Mouse (Mus musculus) limb, embryonic 10.5 days (tissue): ENCODE data around the gene Kng1. TPM values are rescaled to one million over a fixed set of nuclear protein-coding genes. Genes with fewer than 3 reads are reported as not detected.
A peak's percentile ranks its signal among the peaks of the same experiment; 100 is the strongest.

Source experiments
- DNase-seq: peaks from one replicate; pipeline ENCODE4 v3.0.0-alpha.2; 2017; ENCODE audit warnings: low spot score
- H3K27ac ChIP-seq: fragments of 300-500 bp; sonication (generic); 2 replicates; pipeline ENCODE4 v1.5.1; 2016; ENCODE audit warnings: mild to moderate bottlenecking
- H3K27me3 ChIP-seq: fragments of 300-500 bp; sonication (generic); 2 replicates; pipeline ENCODE4 v1.6.1; 2016; ENCODE audit warnings: low read depth, mild to moderate bottlenecking; ENCODE audit not compliant: poor library complexity, severe bottlenecking
- H3K36me3 ChIP-seq: fragments of 300-500 bp; sonication (generic); 2 replicates; pipeline ENCODE4 v1.6.1; 2016; ENCODE audit warnings: mild to moderate bottlenecking, moderate library complexity
- H3K4me1 ChIP-seq: fragments of 300-500 bp; sonication (generic); 2 replicates; pipeline ENCODE4 v1.6.1; 2016
- H3K4me3 ChIP-seq: fragments of 300-500 bp; sonication (generic); 2 replicates; pipeline ENCODE4 v1.5.1; 2016; ENCODE audit warnings: mild to moderate bottlenecking, moderate library complexity
- H3K9me3 ChIP-seq: fragments of 300-500 bp; sonication (generic); replicated peaks from 2 replicates; pipeline ENCODE4 v1.6.1; 2016; ENCODE audit warnings: mild to moderate bottlenecking
- WGBS: fragments of 180-500 bp; shearing (Covaris S2); methylation state at CpG from one replicate; pipeline ENCODE4 v1.1.7; 2016; 5-methylcytosine and 5-hydroxymethylcytosine counted together
- polyA plus RNA-seq: library from polyadenylated mRNA; unstranded; fragments of >200 nt; fragmentation: Nextera tagmentation; extraction: Ambion mirVana; gene quantifications from 2 replicates; pipeline ENCODE4 v1.2.1, GENCODE M21; 2016

Kng1 gene
- polyA plus RNA-seq, 1 experiment from 2014 or later: not detected

- 12% methylated on average over 12 of the region's 12 CpGs for WGBS
- Histone ChIP-seq H3K27ac (peak overlapping the region; percentile 80), H3K4me1 (peaks cover 25% of the 10 kb centered on the region), H3K36me3 (no peaks in the 10 kb centered on the region), H3K27me3 (no peaks in the 10 kb centered on the region), H3K9me3 (no peaks in the 10 kb centered on the region), H3K4me3 (peak overlapping the region; percentile 49)
- DNase-seq: peak; percentile 39
These were observed 42.0 kb downstream of the Kng1 start for GRCm38 (mm10) chr16:23099632-23100031.

- no peaks in the 10 kb centered on the region for H3K9me3 ChIP-seq
- peaks cover 25% of the 10 kb centered on the region for H3K4me1 ChIP-seq
- no peaks in the 10 kb centered on the region for H3K36me3 ChIP-seq
- H3K27me3 ChIP-seq: no peaks in the 10 kb centered on the region
- WGBS: 2% methylated on average over 9 of the region's 9 CpGs
- H3K4me3 ChIP-seq: peak overlapping the region; percentile 49
- H3K27ac ChIP-seq: peak overlapping the region; percentile 80
- DNase-seq: peak; percentile 73
These were observed 42.5 kb downstream of the Kng1 start for GRCm38 (mm10) chr16:23100099-23100575.

DNA sequence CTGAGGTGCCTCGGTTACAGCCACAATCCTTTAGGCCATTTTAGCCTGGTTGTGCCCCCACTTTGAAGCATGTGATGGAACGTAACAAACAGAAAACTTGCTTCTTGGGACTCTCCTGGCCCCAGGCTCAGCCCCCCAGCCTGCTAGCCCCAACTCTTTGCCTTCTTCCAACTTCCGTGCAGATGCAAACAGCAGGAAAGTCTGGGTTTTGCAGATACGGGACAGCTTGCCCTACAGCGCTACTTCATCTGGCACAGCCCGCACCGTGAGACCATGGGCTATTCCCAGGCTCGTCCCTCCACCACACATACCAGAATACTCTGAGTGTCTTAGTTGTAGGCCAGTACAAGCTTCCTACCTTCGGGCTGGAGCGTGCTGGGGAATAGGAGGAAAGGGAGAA, 42.9 kb downstream of the Kng1 start:
- no peaks in the 10 kb centered on the region for H3K9me3 ChIP-seq
- 6% methylated on average over 10 of the region's 10 CpGs for WGBS
- peak overlapping the region; percentile 80 for H3K27ac ChIP-seq
- no peaks in the 10 kb centered on the region for H3K36me3 ChIP-seq
- DNase-seq: peak; percentile 44
- H3K4me3 ChIP-seq: peak overlapping the region; percentile 49
- H3K4me1 ChIP-seq: peaks cover 25% of the 10 kb centered on the region
- no peaks in the 10 kb centered on the region for H3K27me3 ChIP-seq

DNA sequence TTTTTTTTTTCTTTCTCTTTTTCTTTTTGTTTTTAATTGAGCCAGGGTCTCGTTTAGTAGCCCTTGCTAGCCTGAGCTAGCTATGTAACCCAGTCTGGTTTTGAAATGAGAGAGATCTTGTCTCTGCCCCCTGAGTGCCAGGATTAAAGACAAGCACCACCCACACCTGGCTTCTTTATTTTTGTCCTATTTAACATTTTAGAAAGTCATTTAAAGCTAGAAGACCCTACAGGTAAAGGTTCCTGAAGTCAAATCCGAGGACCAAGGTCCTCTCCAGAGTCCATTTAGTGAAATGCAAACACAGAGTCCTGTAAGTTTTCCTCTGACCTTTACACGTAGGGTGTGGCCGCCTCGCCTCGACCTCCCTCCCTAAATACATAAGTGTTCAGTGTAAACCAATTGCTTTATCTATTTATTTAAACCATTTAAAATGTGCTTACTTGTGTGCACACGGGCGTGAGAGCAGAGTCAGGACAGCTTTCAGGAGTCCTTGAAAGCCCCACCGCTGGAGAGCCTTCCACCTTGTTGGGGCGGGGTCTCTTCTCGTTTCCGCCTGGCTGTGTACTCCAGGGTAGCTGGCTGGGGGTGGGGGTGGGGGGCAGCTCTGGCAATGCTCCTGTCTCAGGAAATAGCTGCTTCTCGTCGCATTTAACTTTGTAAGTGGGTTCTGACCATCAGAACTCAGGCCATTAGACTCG, 44.8 kb downstream of the Kng1 start:
- Histone ChIP-seq H3K4me1 (peaks cover 25% of the 10 kb centered on the region), H3K36me3 (no peaks in the 10 kb centered on the region), H3K27ac (peak overlapping the region; percentile 81), H3K27me3 (no peaks in the 10 kb centered on the region), H3K9me3 (no peaks in the 10 kb centered on the region), H3K4me3 (peak overlapping the region; percentile 55)
- WGBS: 11% methylated on average over 15 of the region's 15 CpGs
- peak; percentile 51 for DNase-seq

- H3K27me3 ChIP-seq: no peaks in the 10 kb centered on the region
- peak overlapping the region; percentile 81 for H3K27ac ChIP-seq
- H3K36me3 ChIP-seq: peaks cover 1% of the 10 kb centered on the region
- no peak for DNase-seq
- no peaks in the 10 kb centered on the region for H3K9me3 ChIP-seq
- 45% methylated on average over 17 of the region's 17 CpGs for WGBS
- peaks cover 25% of the 10 kb centered on the region for H3K4me1 ChIP-seq
- H3K4me3 ChIP-seq: peak overlapping the region; percentile 55
These were observed 45.5 kb downstream of the Kng1 start for GRCm38 (mm10) chr16:23103038-23103745.

DNA sequence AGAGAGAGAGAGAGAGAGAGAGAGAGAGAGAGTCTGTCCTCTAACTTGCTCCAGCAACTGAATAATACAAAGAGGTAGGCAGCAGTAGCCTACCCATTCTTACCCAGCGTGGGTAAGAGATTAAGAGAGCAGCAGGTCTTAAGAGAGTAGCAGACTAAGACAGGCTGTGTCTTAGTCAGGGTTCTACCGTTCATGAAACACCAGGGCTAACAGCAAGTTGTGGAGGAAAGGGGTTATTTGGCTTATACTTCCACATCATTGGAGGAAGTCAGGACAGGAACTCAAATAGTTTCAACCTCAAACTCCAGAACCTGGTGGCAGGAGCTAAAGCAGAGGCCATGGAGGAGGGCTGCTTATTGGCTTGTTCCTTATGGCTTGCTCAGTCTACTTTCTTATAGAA, 46.2 kb downstream of the Kng1 start:
- no peak for DNase-seq
- H3K4me1 ChIP-seq: peaks cover 25% of the 10 kb centered on the region
- 67% methylated on average over 2 of the region's 2 CpGs for WGBS

DNA sequence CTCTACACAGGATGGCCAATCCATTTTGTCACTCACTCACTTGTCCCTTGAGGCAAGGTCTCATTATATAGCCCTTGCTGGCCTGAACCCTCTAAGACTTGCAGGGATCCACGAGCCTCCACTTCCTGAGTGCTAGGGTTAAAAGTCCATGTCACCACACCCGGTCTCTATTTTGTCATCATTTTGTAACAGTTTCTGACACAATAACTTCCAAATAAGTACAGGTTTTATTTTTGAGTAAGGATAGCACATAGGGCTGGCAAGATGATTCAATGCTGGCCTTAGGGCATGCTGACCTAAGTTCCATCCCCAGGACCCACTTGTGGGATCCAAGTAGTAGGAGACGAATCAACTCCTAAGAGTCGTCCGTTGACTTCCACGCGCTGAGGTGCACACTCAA, 48.5 kb downstream of the Kng1 start:
- H3K27me3 ChIP-seq: no peaks in the 10 kb centered on the region
- no peaks in the 10 kb centered on the region for H3K9me3 ChIP-seq
- no peak overlapping the region for H3K4me3 ChIP-seq
- no peak overlapping the region for H3K27ac ChIP-seq
- H3K4me1 ChIP-seq: peaks cover 22% of the 10 kb centered on the region
- no peak for DNase-seq
- WGBS: 75% methylated on average over 7 of the region's 7 CpGs
- H3K36me3 ChIP-seq: peaks cover 31% of the 10 kb centered on the region

More for the DNA sequence above, 46.2 kb downstream of the Kng1 start:
- Histone ChIP-seq H3K9me3 (no peaks in the 10 kb centered on the region), H3K27me3 (no peaks in the 10 kb centered on the region), H3K27ac (no peak overlapping the region), H3K4me3 (no peak overlapping the region), H3K36me3 (peaks cover 8% of the 10 kb centered on the region)

DNA sequence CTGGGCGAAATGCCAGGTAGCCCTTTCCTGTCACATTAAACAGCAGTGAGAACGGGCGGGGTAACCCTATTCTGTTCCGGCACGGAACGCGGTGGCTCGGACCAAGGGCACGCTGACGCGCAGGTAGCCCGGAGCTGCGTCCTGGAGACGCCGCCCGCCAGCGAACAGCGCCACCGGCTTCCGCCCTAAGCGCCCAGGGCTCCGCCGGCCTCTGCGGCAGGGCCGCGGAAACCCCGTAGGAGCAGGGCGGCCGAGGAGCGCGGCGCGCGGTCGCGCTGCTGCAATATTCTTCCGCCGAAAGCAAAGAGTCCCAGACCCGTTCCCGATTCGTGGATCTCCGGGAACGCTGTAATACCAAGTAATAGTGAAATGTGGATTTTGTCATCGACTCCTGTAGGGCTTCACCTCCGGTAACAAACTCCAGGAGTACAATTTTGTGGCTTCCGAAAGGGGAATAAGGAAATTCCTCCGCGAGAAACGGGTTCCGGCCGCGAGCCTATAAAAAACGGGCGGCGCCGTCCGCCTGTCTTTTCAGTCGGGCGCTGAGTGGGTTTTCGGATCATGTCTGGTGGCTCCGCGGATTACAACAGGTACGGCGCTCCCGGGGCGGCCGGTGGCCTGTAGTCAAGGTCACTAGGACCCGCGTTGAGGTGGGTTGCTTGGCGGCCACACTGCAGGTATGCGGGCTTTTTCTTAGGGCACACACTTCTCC, 49.7 kb downstream of the Kng1 start, which contains the start of gene Eif4a2:
Gene Eif4a2, plus strand, starts transcription at position 214 of the 712 bp plus-strand sequence.
- WGBS: under 1% methylated on average over 71 of the region's 71 CpGs
- Histone ChIP-seq H3K4me1 (peaks cover 21% of the 10 kb centered on the region), H3K36me3 (peaks cover 43% of the 10 kb centered on the region), H3K27ac (peak within 1 kb of the TSS; percentile 99), H3K4me3 (peak within 1 kb of the TSS; percentile 96), H3K27me3 (no peaks in the 10 kb centered on the region), H3K9me3 (no peaks in the 10 kb centered on the region)
- peak; percentile 91 for DNase-seq

DNA sequence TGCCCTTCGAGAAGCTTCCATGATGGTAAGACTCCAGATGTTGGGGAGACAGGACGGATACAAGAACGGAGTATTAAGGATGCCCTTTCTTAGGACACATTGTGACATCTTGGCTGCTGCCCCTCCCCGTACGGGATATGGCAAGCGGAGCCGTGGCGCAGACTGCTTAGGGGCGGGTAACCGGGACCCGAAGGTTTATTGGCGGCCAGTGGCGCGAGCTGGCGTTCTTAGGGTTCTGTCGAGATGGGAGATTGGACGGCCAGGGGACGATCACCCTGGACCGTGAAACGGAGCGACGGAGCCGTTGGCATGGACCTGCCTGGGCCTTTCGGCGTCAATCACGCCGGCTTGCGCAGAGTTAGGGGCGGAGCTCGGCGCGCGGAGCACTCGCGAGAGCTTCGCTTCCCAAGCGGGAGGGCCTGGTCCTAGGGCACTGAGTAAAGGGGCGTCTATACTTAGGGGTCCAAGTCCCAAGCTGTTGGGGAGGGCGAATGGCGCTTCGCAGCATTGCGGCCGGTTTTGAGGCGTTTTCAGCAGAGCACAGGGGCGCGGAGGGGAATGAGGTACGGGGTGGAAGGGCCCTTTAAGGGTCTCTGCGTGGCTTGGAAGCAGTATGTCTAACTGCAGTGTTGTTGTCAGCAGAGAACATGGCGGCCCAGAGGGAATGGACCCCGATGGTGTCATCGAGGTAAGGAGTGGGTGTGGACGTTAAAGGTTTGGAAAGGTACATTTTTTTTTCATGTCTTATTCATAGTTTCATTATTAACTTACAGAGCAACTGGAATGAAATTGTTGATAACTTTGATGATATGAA, 50.5 kb downstream of the Kng1 start:
- Histone ChIP-seq H3K9me3 (no peaks in the 10 kb centered on the region), H3K27ac (peak overlapping the region; percentile 99), H3K27me3 (no peaks in the 10 kb centered on the region), H3K4me3 (peak overlapping the region; percentile 96), H3K36me3 (peaks cover 51% of the 10 kb centered on the region), H3K4me1 (peaks cover 14% of the 10 kb centered on the region)
- peak; percentile 81 for DNase-seq
- under 1% methylated on average over 52 of the region's 52 CpGs for WGBS

- H3K36me3 ChIP-seq: peaks cover 55% of the 10 kb centered on the region
- 7% methylated on average over 5 of the region's 5 CpGs for WGBS
- DNase-seq: no peak
- H3K4me1 ChIP-seq: peaks cover 14% of the 10 kb centered on the region
- H3K27ac ChIP-seq: peak overlapping the region; percentile 99
- H3K9me3 ChIP-seq: no peaks in the 10 kb centered on the region
- no peaks in the 10 kb centered on the region for H3K27me3 ChIP-seq
- peak overlapping the region; percentile 96 for H3K4me3 ChIP-seq
These were observed 51.3 kb downstream of the Kng1 start for GRCm38 (mm10) chr16:23108943-23109342.

DNA sequence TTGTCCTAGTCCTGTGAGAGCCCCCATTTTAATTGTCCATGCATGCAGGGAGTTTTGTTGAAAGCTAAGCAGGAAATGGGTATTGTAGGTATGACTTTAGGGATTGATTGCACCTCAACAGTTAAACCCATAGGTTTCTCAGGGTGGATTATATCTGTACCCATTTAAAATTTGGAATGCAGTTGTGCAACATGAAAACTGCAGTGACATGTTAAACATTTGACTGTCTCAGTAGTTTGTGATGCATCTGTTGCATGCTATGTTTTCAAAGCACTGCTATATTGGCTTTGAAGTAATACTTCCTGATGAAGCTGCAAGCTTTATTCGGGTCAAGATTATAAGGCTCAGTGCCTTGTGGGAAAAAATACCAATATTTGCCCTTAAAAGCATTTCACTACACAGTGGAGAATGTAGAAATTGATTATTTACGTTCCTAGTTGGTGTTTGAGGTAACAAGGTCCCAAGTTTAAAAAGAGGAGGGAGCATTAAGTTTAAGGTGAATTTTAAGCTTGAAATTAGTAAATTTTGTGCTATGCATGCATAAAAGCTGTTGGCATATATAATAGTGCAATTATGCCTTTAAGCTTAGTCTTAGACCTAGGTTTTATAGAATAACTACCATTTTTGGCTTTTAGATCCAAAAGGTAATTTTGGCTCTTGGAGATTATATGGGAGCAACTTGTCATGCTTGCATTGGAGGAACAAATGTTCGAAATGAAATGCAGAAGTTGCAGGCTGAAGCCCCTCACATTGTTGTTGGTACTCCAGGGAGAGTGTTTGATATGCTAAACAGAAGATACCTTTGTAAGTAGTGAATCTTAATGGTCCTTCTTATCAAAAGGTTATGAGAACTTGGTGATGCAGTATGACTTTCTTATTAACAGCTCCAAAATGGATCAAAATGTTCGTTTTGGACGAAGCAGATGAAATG, 52.0 kb downstream of the Kng1 start:
- H3K9me3 ChIP-seq: no peaks in the 10 kb centered on the region
- peaks cover 62% of the 10 kb centered on the region for H3K36me3 ChIP-seq
- DNase-seq: no peak
- H3K4me3 ChIP-seq: peak overlapping the region; percentile 96
- H3K27ac ChIP-seq: peak overlapping the region; percentile 99; the same call in 1 of the 2 replicates
- peaks cover 14% of the 10 kb centered on the region for H3K4me1 ChIP-seq
- no peaks in the 10 kb centered on the region for H3K27me3 ChIP-seq
- 68% methylated on average over 5 of the region's 5 CpGs for WGBS
